Mouse (Mus musculus) heart, adult 2 months (tissue): ENCODE results near the gene Mfap4. TPM values are rescaled to one million over a fixed set of nuclear protein-coding genes. Genes with fewer than 3 reads are reported as not detected.

ENCODE experiments used
- DNase-seq, 2 experiments: peaks; one replicate each; pipeline ENCODE4 v3.0.0; 2021
- H3K27ac ChIP-seq: fragments of 200-600 bp; 2 replicates; pipeline ENCODE4 v1.8.1; 2022
- H3K27me3 ChIP-seq: fragments of 200-500 bp; 2 replicates; pipeline ENCODE4 v1.6.1; 2012; ENCODE audit warnings: mild to moderate bottlenecking, low read length, inconsistent platforms, mixed read lengths; ENCODE audit not compliant: control insufficient read depth, insufficient read depth
- H3K36me3 ChIP-seq: fragments of 200-500 bp; 2 replicates; pipeline ENCODE4 v1.6.1; 2012; ENCODE audit warnings: low read length, inconsistent platforms; ENCODE audit not compliant: control insufficient read depth, insufficient read depth
- H3K4me1 ChIP-seq: fragments of 200-500 bp; 2 replicates; pipeline ENCODE4 v1.6.1; 2011; ENCODE audit warnings: low read length; ENCODE audit not compliant: control insufficient read depth, insufficient read depth
- H3K4me3 ChIP-seq: fragments of 200-600 bp; 2 replicates; pipeline ENCODE4 v1.8.1; 2022
- H3K79me2 ChIP-seq: fragments of 200-500 bp; replicated peaks from 2 replicates; pipeline ENCODE4 v1.6.1; 2012; ENCODE audit warnings: mild to moderate bottlenecking, inconsistent platforms, low read length, moderate library complexity, mixed read lengths; ENCODE audit not compliant: control insufficient read depth, insufficient read depth
- H3K9ac ChIP-seq: fragments of 200-500 bp; 2 replicates; pipeline ENCODE4 v1.6.1; 2012; ENCODE audit warnings: low read depth, mild to moderate bottlenecking, control low read depth, inconsistent platforms, low read length, mixed read lengths
- CTCF ChIP-seq: fragments of 200-600 bp; IDR thresholded peaks from 2 replicates; pipeline ENCODE4 v1.8.1; 2022; ENCODE audit warnings: antibody characterized with exemption, mild to moderate bottlenecking, moderate library complexity
- EP300 ChIP-seq: fragments of 200-500 bp; IDR thresholded peaks from 2 replicates; pipeline ENCODE4 v1.6.1; 2011; ENCODE audit warnings: low read depth, low read length, control low read depth; ENCODE audit not compliant: insufficient read depth
- POLR2A ChIP-seq: fragments of 200-500 bp; IDR thresholded peaks from 2 replicates; pipeline ENCODE4 v1.6.1; 2011; ENCODE audit warnings: mild to moderate bottlenecking, low read depth, low read length, control low read depth; ENCODE audit not compliant: insufficient read depth
- WGBS: fragments of 180-500 bp; shearing (Covaris S2); methylation state at CpG from one replicate; pipeline ENCODE4 v1.1.7; 2018; 5-methylcytosine and 5-hydroxymethylcytosine counted together
- intact Hi-C: fragments of 180-260 bp; cut with DNase I; formaldehyde crosslinking; loops from one replicate; pipeline ENCODE4 v1.15.1; 2025
- polyA plus RNA-seq: library from polyadenylated mRNA; depleted of rRNA; stranded (reverse); fragments of >200 nt; gene quantifications from 2 replicates; pipeline ENCODE4 v1.2.3, GENCODE M21; 2012
- total RNA-seq, 2 experiments: library from RNA; stranded (reverse); gene quantifications; 2 replicates each; pipeline ENCODE4 v1.2.3; 2021

Gene Mfap4
- total and polyA plus RNA-seq, 3 experiments = 18.4 to 125 (median 22.9) TPM

GRCm38 (mm10) chr11:61468534-61468933, 16.7 kb upstream of the Mfap4 start:
- 79% methylated on average over 4 of the region's 4 CpGs for WGBS
- Histone ChIP-seq H3K4me3 (no peak overlapping the region), H3K36me3 (no peaks in the 10 kb centered on the region), H3K27me3 (no peaks in the 10 kb centered on the region), H3K4me1 (no peaks in the 10 kb centered on the region), H3K27ac (no peak overlapping the region), H3K9ac (no peak overlapping the region), H3K79me2 (no peaks in the 10 kb centered on the region)
- TF ChIP-seq EP300 (no peak), POLR2A (no peak), CTCF (no peak)
- intact Hi-C loops = no loop called here
- DNase-seq = no peak

GRCm38 (mm10) chr11:61469317-61469917, 15.8 kb upstream of the Mfap4 start:
- Histone ChIP-seq H3K79me2 (no peaks in the 10 kb centered on the region), H3K4me1 (no peaks in the 10 kb centered on the region), H3K27ac (no peak overlapping the region), H3K9ac (no peak overlapping the region), H3K36me3 (no peaks in the 10 kb centered on the region), H3K4me3 (no peak overlapping the region), H3K27me3 (no peaks in the 10 kb centered on the region)
- DNase-seq = no peak
- intact Hi-C loops = no loop called here
- TF ChIP-seq CTCF (no peak), EP300 (no peak), POLR2A (no peak)
- WGBS = 64% methylated on average over 7 of the region's 7 CpGs

- intact Hi-C loops = no loop called here
- H3K27ac ChIP-seq = no peak overlapping the region
- TF ChIP-seq POLR2A (no peak), EP300 (no peak), CTCF (no peak)
- no peak overlapping the region for H3K4me3 ChIP-seq
- H3K9ac ChIP-seq = no peak overlapping the region
- no peaks in the 10 kb centered on the region for H3K4me1 ChIP-seq
- DNase-seq = no peak
- no peaks in the 10 kb centered on the region for H3K27me3 ChIP-seq
- no peaks in the 10 kb centered on the region for H3K36me3 ChIP-seq
- H3K79me2 ChIP-seq = no peaks in the 10 kb centered on the region
Measured at GRCm38 (mm10) chr11:61470880-61471279, 14.4 kb upstream of the Mfap4 start.

DNA sequence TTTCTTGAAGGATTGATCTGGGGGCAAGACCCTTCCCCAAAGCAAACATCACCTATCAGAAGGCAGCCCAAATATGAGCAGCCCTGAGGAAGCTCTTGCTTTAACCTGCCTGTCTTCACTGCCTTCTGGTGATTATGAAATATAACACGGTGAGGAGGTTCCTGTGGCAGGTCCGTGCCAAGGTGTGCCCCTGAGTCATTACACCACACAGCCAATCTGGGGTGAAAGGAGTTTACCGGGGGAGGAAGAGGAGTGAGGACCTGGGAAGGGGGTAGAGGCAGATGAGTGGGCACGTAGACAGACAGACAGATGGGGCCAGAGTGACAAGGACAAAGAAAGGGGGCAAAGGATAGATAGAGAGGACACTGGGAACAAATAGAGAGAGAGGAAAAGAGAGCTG, 11.6 kb upstream of the Mfap4 start:
- no peak for DNase-seq

DNA sequence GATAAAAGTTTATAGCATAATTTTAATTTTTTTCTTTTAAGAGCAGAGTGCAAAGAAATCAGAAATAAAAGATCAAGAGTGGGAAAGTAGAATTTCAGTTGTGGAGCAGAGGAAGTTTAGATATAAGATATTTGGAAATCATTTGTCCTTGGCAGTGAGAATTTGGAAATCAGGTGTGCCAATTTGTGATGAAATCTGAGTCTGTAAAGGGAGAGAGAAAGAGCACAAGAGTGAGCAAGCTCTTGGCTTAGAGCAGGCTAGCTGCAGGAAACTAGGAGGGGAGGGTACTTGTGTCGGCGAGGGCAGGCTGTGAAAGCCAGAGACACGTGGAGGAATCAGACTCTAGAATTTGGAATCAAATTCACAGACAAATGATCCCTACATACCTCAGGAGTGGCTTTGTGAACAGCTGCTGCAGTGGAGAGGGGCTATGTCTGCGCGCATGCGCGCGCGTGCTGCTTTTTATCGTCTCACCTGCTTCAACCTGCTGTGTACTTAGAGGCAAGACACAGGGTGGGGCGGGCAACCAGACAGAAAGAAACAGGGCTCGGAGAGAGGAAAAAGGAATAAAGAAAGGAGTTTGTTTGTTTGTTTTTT, 8.3 kb upstream of the Mfap4 start:
- H3K79me2 ChIP-seq = no peaks in the 10 kb centered on the region
- no peak overlapping the region for H3K9ac ChIP-seq
- no peaks in the 10 kb centered on the region for H3K4me1 ChIP-seq
- 52% methylated on average over 12 of the region's 12 CpGs for WGBS
- no peaks in the 10 kb centered on the region for H3K27me3 ChIP-seq
- no peak overlapping the region for H3K4me3 ChIP-seq
- DNase-seq = no peak
- TF ChIP-seq CTCF = no peak
- no peak for TF ChIP-seq POLR2A
- TF ChIP-seq EP300 = no peak
- intact Hi-C loops = no loop called here
- no peak overlapping the region for H3K27ac ChIP-seq
- H3K36me3 ChIP-seq = no peaks in the 10 kb centered on the region

More for the DNA sequence above, 11.6 kb upstream of the Mfap4 start:
- no peaks in the 10 kb centered on the region for H3K36me3 ChIP-seq
- intact Hi-C loops = no loop called here
- no peaks in the 10 kb centered on the region for H3K79me2 ChIP-seq
- 73% methylated on average over 4 of the region's 4 CpGs for WGBS
- H3K27me3 ChIP-seq = no peaks in the 10 kb centered on the region
- no peak overlapping the region for H3K4me3 ChIP-seq
- no peaks in the 10 kb centered on the region for H3K4me1 ChIP-seq
- H3K27ac ChIP-seq = no peak overlapping the region
- TF ChIP-seq CTCF = no peak
- no peak for TF ChIP-seq EP300
- no peak overlapping the region for H3K9ac ChIP-seq

DNA sequence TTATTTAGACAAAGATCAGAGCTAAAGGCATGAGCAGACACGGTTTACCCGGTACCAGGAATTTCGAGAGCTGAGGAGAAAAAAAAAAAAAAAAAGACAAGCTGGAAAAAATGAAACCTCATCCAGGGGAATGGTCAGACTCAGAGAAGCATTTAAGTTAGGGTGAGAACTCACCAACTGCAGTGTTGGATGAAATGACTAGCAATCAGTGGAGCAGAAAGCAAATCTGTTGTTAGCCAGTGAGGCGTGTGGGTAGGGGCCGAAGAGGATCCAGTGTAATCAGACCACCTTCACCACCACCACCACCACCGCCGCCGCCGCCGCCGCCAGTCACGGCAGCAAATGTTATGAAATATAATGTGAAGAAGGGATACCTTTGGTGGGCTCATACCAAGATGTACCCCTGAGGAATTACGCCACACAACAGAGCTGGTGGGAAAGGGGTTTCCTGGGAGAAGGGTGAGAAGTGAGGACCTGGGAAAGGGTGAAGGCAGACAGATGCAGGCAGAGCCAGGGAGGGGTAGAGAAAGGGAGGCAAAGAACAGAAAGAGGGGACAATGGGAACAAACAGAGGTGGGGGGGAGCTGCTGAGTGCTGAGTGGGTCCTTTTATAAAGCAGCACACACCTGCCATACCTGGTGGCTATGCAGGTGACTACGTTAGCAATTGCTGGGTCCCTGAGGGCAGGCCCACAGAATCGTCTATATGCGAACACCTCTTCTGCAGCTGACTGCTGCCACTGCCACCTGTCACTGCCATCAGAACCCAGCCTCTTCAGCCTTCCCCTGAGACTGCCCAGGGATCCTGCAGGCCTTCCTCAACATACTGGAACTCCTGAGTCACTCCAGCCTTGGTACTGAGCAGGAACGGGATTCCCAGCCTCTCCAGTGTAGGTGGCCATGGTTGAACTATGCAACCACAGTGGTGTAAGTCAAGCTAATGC, 7.4 kb upstream of the Mfap4 start:
- no peak for DNase-seq
- no peak for TF ChIP-seq EP300
- no peak for TF ChIP-seq CTCF
- no peak for TF ChIP-seq POLR2A
- intact Hi-C loops = no loop called here
- no peaks in the 10 kb centered on the region for H3K79me2 ChIP-seq
- H3K4me1 ChIP-seq = no peaks in the 10 kb centered on the region
- 75% methylated on average over 17 of the region's 17 CpGs for WGBS
- H3K27ac ChIP-seq = no peak overlapping the region
- H3K4me3 ChIP-seq = no peak overlapping the region
- no peak overlapping the region for H3K9ac ChIP-seq
- no peaks in the 10 kb centered on the region for H3K27me3 ChIP-seq
- no peaks in the 10 kb centered on the region for H3K36me3 ChIP-seq
